Mouse (Mus musculus) lung, postnatal 0 days (tissue): ENCODE results near the gene Ube3c.
"Not testable (repeated sequence)": the region's sequence is repeated elsewhere in the genome, so short reads cannot be mapped to it uniquely, and the experiment has no call there.

Source experiments
- CTCF ChIP-seq: IDR thresholded peaks from 2 replicates; pipeline ENCODE4 v1.5.1; 2016; ENCODE audit warnings: antibody characterized with exemption, mild to moderate bottlenecking
- EP300 ChIP-seq: IDR thresholded peaks from 2 replicates; pipeline ENCODE4 v1.6.1; 2016; ENCODE audit warnings: antibody characterized with exemption, mild to moderate bottlenecking, control low read depth

DNA sequence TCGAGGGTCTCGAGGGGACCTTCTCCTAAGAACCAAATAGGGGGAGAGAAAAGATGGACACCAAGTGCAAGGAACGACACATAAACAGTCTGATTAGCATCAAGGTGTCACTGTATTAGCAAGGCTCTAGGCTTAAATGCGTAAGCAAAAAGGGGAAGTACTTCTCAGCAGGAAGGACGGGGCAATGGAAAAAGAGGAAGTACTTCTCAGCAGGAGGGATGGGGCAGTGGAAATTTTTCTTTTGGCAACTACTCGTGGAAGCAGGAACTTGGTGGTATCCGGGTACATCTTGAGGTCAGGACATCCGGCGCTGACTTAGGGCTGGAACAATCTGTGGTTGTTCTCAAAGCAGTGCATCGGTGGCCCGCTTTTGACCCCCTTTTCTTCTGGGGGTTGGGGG is 5.2 kb downstream of the Ube3c start:
- not testable (repeated sequence) for TF ChIP-seq CTCF, EP300
